Mouse (Mus musculus): Measurements from ENCODE around the gene Nptx1.
A peak's percentile ranks its signal among the peaks of the same experiment; 100 is the strongest.

Nptx1 gene

DNA sequence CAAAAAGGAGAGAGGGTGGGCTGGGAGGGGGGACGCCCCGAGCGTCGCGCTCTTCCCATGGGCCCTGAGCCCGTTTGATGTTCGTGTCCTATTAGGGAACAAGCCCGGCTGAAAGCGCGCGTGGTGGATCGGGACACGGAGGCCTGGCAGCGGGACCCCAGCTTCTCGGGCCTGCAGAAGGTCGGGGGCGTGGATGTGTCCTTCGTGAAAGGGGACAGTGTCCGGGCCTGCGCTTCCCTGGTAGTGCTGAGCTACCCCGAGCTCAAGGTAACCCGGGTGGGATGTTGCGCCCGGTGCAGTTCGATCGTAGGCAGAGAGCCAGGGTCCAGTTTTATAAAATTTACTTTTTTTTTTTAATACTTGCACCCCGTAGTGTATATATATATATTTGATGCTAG lies 55.9 kb downstream of the Nptx1 start:
- no peak for DNase-seq (ENCODE audit: low spot score)

DNA sequence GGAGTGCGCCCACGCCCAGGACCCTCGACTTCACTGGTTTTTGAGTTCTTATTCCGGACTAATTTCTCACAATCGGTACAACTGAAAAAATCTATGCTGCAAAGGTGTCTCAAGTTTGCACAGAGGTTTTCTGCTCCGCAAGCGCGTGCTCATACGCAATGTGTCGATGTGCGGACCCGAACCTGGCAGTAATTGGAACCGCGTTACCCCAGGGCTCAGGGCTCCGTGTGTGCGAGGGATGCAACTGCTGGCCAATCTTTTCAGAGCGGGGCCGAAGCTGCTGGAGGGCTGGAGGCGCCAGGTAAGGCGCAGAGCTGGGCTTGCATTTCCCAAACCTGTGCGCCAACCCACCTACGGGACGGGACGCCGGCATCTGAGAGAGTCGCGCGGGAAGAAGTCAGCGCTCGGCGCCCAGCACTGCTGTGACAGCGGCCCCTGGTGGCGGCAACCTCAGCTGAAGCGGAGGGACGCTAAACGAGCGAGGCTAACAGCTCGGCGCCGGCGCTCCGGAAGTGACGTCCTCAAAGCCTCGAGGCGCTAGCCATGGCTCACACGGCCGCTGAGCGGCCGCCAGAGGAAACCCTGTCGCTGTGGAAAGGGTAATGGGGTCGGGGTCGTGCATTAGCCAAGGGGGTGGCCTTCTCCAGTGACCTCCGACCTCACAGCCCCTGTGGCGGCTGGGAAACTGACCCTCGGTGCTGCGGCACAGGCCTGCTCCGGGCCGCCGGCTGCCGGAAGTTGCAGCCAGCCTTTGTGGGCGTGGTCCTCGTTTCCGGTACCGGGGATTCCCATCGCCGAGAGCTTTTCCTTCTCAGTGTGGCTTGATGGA lies 56.5 kb downstream of the Nptx1 start, which contains the start of gene Endov:
TSS of gene Endov (plus strand) at position 487 of the 829 bp plus-strand sequence.
- DNase-seq (ENCODE audit: low spot score) = peak; percentile 99
